Mouse (Mus musculus): ENCODE data around the gene Fbrsl1. TPM values are rescaled to one million over a fixed set of nuclear protein-coding genes. Genes with fewer than 3 reads are reported as not detected.

Fbrsl1 gene
- polyA plus RNA-seq (2016; fragmentation: Nextera tagmentation; extraction: Ambion mirVana) = 19.6 and 20.5 TPM in 2 replicates

GRCm38 (mm10) chr5:110448436-110449134 is at the start of gene Fbrsl1:
Fbrsl1 (minus strand) TSS chr5:110448503.
- H3K9me3 ChIP-seq = no peaks in the 10 kb centered on the region
- H3K4me1 ChIP-seq = peaks cover 44% of the 10 kb centered on the region
- WGBS = under 1% methylated on average over 46 of the region's 46 CpGs
- DNase-seq (ENCODE audit: extremely low spot score, low spot score) = peak; percentile 97
- H3K27ac ChIP-seq = peak within 1 kb of the TSS; percentile 91
- H3K36me3 ChIP-seq (replicated peaks) = no peaks in the 10 kb centered on the region
- H3K27me3 ChIP-seq (ENCODE audit: poor library complexity, severe bottlenecking) = peaks cover 16% of the 10 kb centered on the region
- H3K4me3 ChIP-seq = peak within 1 kb of the TSS; percentile 97

- DNase-seq (ENCODE audit: extremely low spot score, low spot score) = no peak
- no peaks in the 10 kb centered on the region for H3K36me3 ChIP-seq (replicated peaks)
- peaks cover 30% of the 10 kb centered on the region for H3K4me1 ChIP-seq
- no peak overlapping the region for H3K4me3 ChIP-seq
- H3K27me3 ChIP-seq (ENCODE audit: poor library complexity, severe bottlenecking) = peaks cover 86% of the 10 kb centered on the region
- WGBS = 81% methylated on average over 10 of the region's 10 CpGs
- no peaks in the 10 kb centered on the region for H3K9me3 ChIP-seq
- no peak overlapping the region for H3K27ac ChIP-seq
Observed at GRCm38 (mm10) chr5:110498071-110498470, 49.8 kb upstream of the Fbrsl1 start.

- Histone ChIP-seq H3K9me3 (no peaks in the 10 kb centered on the region), H3K27me3 (ENCODE audit: poor library complexity, severe bottlenecking) (peaks cover 91% of the 10 kb centered on the region), H3K36me3 (replicated peaks) (no peaks in the 10 kb centered on the region), H3K27ac (no peak overlapping the region), H3K4me1 (peaks cover 30% of the 10 kb centered on the region), H3K4me3 (no peak overlapping the region)
- DNase-seq (ENCODE audit: extremely low spot score, low spot score) = no peak
- 90% methylated on average over 5 of the region's 5 CpGs for WGBS
Observed at GRCm38 (mm10) chr5:110497556-110497955, 49.3 kb upstream of the Fbrsl1 start.

- no peaks in the 10 kb centered on the region for H3K9me3 ChIP-seq
- no peaks in the 10 kb centered on the region for H3K36me3 ChIP-seq (replicated peaks)
- 88% methylated on average over 6 of the region's 6 CpGs for WGBS
- H3K27me3 ChIP-seq (ENCODE audit: poor library complexity, severe bottlenecking) = peaks cover 83% of the 10 kb centered on the region
- peaks cover 21% of the 10 kb centered on the region for H3K4me1 ChIP-seq
- no peak for DNase-seq (ENCODE audit: extremely low spot score, low spot score)
- H3K4me3 ChIP-seq = no peak overlapping the region
- 0 out of 2 replicates have a peak overlapping the region, but pooled peaks have one; percentile 63 for H3K27ac ChIP-seq
Observed at GRCm38 (mm10) chr5:110495051-110495450, 46.7 kb upstream of the Fbrsl1 start.

GRCm38 (mm10) chr5:110494396-110494795 is 46.1 kb upstream of the Fbrsl1 start:
- Histone ChIP-seq H3K4me1 (peaks cover 21% of the 10 kb centered on the region), H3K36me3 (replicated peaks) (no peaks in the 10 kb centered on the region), H3K27ac (peak overlapping the region; percentile 63; the same call in 1 of the 2 replicates), H3K4me3 (no peak overlapping the region), H3K27me3 (ENCODE audit: poor library complexity, severe bottlenecking) (peaks cover 83% of the 10 kb centered on the region), H3K9me3 (no peaks in the 10 kb centered on the region)
- WGBS = 73% methylated on average over 4 of the region's 4 CpGs
- no peak for DNase-seq (ENCODE audit: extremely low spot score, low spot score)

GRCm38 (mm10) chr5:110493785-110494184 is 45.5 kb upstream of the Fbrsl1 start:
- peak; percentile 67 for DNase-seq (ENCODE audit: extremely low spot score, low spot score)

GRCm38 (mm10) chr5:110489639-110490038 is 41.3 kb upstream of the Fbrsl1 start:
- Histone ChIP-seq H3K4me3 (no peak overlapping the region), H3K4me1 (peaks cover 43% of the 10 kb centered on the region), H3K27me3 (ENCODE audit: poor library complexity, severe bottlenecking) (peaks cover 84% of the 10 kb centered on the region), H3K27ac (no peak overlapping the region), H3K36me3 (replicated peaks) (no peaks in the 10 kb centered on the region), H3K9me3 (no peaks in the 10 kb centered on the region)
- 59% methylated on average over 4 of the region's 4 CpGs for WGBS
- no peak for DNase-seq (ENCODE audit: extremely low spot score, low spot score)

More at GRCm38 (mm10) chr5:110493785-110494184, 45.5 kb upstream of the Fbrsl1 start:
- whole genome bisulfite sequencing = 3% methylated on average over 4 of the region's 4 CpGs
- Histone ChIP-seq H3K4me3 (no peak overlapping the region), H3K4me1 (peaks cover 22% of the 10 kb centered on the region), H3K27me3 (ENCODE audit: poor library complexity, severe bottlenecking) (peaks cover 83% of the 10 kb centered on the region), H3K9me3 (no peaks in the 10 kb centered on the region), H3K36me3 (replicated peaks) (no peaks in the 10 kb centered on the region), H3K27ac (peak overlapping the region; percentile 63; the same call in 1 of the 2 replicates)

GRCm38 (mm10) chr5:110487943-110488342 is 39.6 kb upstream of the Fbrsl1 start:
- H3K9me3 ChIP-seq = no peaks in the 10 kb centered on the region
- peaks cover 39% of the 10 kb centered on the region for H3K4me1 ChIP-seq
- H3K4me3 ChIP-seq = no peak overlapping the region
- no peaks in the 10 kb centered on the region for H3K36me3 ChIP-seq (replicated peaks)
- 0 out of 2 replicates have a peak overlapping the region, but pooled peaks have one; percentile 42 for H3K27ac ChIP-seq
- WGBS = 64% methylated on average over 1 of the region's 1 CpGs
- DNase-seq (ENCODE audit: extremely low spot score, low spot score) = no peak
- peaks cover 89% of the 10 kb centered on the region for H3K27me3 ChIP-seq (ENCODE audit: poor library complexity, severe bottlenecking)

- WGBS = 10% methylated on average over 5 of the region's 5 CpGs
- Histone ChIP-seq H3K9me3 (peaks cover 3% of the 10 kb centered on the region), H3K27ac (peak overlapping the region; percentile 72; the same call in 1 of the 2 replicates), H3K4me3 (peak overlapping the region; percentile 3; the same call in 1 of the 2 replicates), H3K4me1 (peaks cover 46% of the 10 kb centered on the region), H3K27me3 (ENCODE audit: poor library complexity, severe bottlenecking) (peaks cover 90% of the 10 kb centered on the region), H3K36me3 (replicated peaks) (no peaks in the 10 kb centered on the region)
- peak; percentile 83 for DNase-seq (ENCODE audit: extremely low spot score, low spot score)
Observed at GRCm38 (mm10) chr5:110486674-110487334, 38.5 kb upstream of the Fbrsl1 start.

- Histone ChIP-seq H3K36me3 (replicated peaks) (no peaks in the 10 kb centered on the region), H3K4me3 (no peak overlapping the region), H3K27me3 (ENCODE audit: poor library complexity, severe bottlenecking) (peaks cover 97% of the 10 kb centered on the region), H3K4me1 (peaks cover 52% of the 10 kb centered on the region), H3K27ac (no peak overlapping the region), H3K9me3 (peaks cover 13% of the 10 kb centered on the region)
- 85% methylated on average over 3 of the region's 3 CpGs for WGBS
- no peak for DNase-seq (ENCODE audit: extremely low spot score, low spot score)
Observed at GRCm38 (mm10) chr5:110484711-110485110, 36.4 kb upstream of the Fbrsl1 start.

- Histone ChIP-seq H3K27ac (no peak overlapping the region), H3K4me3 (no peak overlapping the region), H3K36me3 (replicated peaks) (no peaks in the 10 kb centered on the region), H3K4me1 (peaks cover 29% of the 10 kb centered on the region), H3K9me3 (peaks cover 13% of the 10 kb centered on the region), H3K27me3 (ENCODE audit: poor library complexity, severe bottlenecking) (peaks cover 68% of the 10 kb centered on the region)
- no peak for DNase-seq (ENCODE audit: extremely low spot score, low spot score)
- 81% methylated on average over 8 of the region's 8 CpGs for WGBS
Observed at GRCm38 (mm10) chr5:110479228-110479627, 30.9 kb upstream of the Fbrsl1 start.

GRCm38 (mm10) chr5:110474156-110474555 is 25.9 kb upstream of the Fbrsl1 start:
- Histone ChIP-seq H3K27me3 (ENCODE audit: poor library complexity, severe bottlenecking) (peaks cover 58% of the 10 kb centered on the region), H3K4me1 (peaks cover 38% of the 10 kb centered on the region), H3K36me3 (replicated peaks) (no peaks in the 10 kb centered on the region), H3K27ac (no peak overlapping the region), H3K9me3 (no peaks in the 10 kb centered on the region), H3K4me3 (no peak overlapping the region)
- DNase-seq (ENCODE audit: extremely low spot score, low spot score) = no peak
- 77% methylated on average over 11 of the region's 11 CpGs for WGBS

- 17% methylated on average over 1 of the region's 1 CpGs for WGBS
- Histone ChIP-seq H3K27me3 (ENCODE audit: poor library complexity, severe bottlenecking) (peaks cover 65% of the 10 kb centered on the region), H3K9me3 (no peaks in the 10 kb centered on the region), H3K4me1 (peaks cover 43% of the 10 kb centered on the region), H3K27ac (no peak overlapping the region), H3K4me3 (no peak overlapping the region), H3K36me3 (replicated peaks) (no peaks in the 10 kb centered on the region)
- no peak for DNase-seq (ENCODE audit: extremely low spot score, low spot score)
Observed at GRCm38 (mm10) chr5:110472834-110473233, 24.5 kb upstream of the Fbrsl1 start.
